8 mouse cellular contexts compared by ENCODE assay signal in genomic region chr8:70872643-70873363, GRCm38 (mm10). TPM values are rescaled to one million over a fixed set of nuclear protein-coding genes. Genes with fewer than 3 reads are reported as not detected.
DNase-seq lines count a peak whose midpoint lies in the region; ATAC-seq and TF ChIP-seq lines count a peak whose summit lies in the region.

No protein-coding gene starts in this region.

- WGBS in spleen, adult 2 months, result 5% methylated on average over 28 of the region's 31 CpGs
- WGBS in limb, embryonic 14.5 days, result 3% methylated on average over 28 of the region's 31 CpGs
- WGBS in stomach, embryonic 16.5 days, result 4% methylated on average over 31 of the region's 31 CpGs

- peaks cover 12% of the 10 kb centered on the region for H3K4me1 ChIP-seq in spleen, adult 2 months (ENCODE audit: control insufficient read depth, insufficient read depth, insufficient read length)
- peaks cover 9% of the 10 kb centered on the region for H3K4me1 ChIP-seq in limb, embryonic 14.5 days (ENCODE audit: control insufficient read depth, insufficient read depth, low read length)
- H3K4me1 ChIP-seq in stomach, embryonic 16.5 days (ENCODE audit: control insufficient read depth, insufficient read depth, low read length), result peaks cover 20% of the 10 kb centered on the region

- TF ChIP-seq POLR2A in spleen, adult 2 months (IDR thresholded peaks at IDR 0.05; ENCODE audit: low read depth, low read length), result no peak
- TF ChIP-seq POLR2A in limb, embryonic 14.5 days (IDR thresholded peaks at IDR 0.05; ENCODE audit: borderline replicate concordance, extremely low read depth, insufficient read depth, insufficient read length), result no peak

- peak overlapping the region; percentile 71 for H3K9ac ChIP-seq in limb, embryonic 14.5 days (ENCODE audit: low read depth, low read length, severe bottlenecking)
- peak overlapping the region; percentile 83 for H3K9ac ChIP-seq in stomach, embryonic 16.5 days (ENCODE audit: low read length)

- peak overlapping the region; percentile 75 for H3K4me3 ChIP-seq in spleen, adult 2 months (ENCODE audit: extremely low read depth, insufficient read depth, insufficient read length)
- peak overlapping the region; percentile 80 for H3K4me3 ChIP-seq in limb, embryonic 14.5 days (replicated peaks; ENCODE audit: low read length)
- H3K4me3 ChIP-seq in stomach, embryonic 16.5 days (replicated peaks; ENCODE audit: low read length), result peak overlapping the region; percentile 80

- no peaks in the 10 kb centered on the region for H3K27me3 ChIP-seq in spleen, adult 2 months (ENCODE audit: control insufficient read depth, insufficient read depth, low read length)
- H3K27me3 ChIP-seq in limb, embryonic 14.5 days (ENCODE audit: control insufficient read depth, insufficient read depth, low read length), result no peaks in the 10 kb centered on the region
- H3K27me3 ChIP-seq in stomach, embryonic 16.5 days (ENCODE audit: control insufficient read depth, insufficient read depth, low read length), result no peaks in the 10 kb centered on the region

- peak overlapping the region; percentile 94 for H3K4me2 ChIP-seq in limb, embryonic 14.5 days (replicated peaks; ENCODE audit: low read depth, low read length, severe bottlenecking)
- H3K4me2 ChIP-seq in stomach, embryonic 16.5 days (ENCODE audit: low read depth, low read length), result peak overlapping the region; percentile 78

- no peak for DNase-seq in cerebellum, postnatal 36 days
- no peak for DNase-seq in spleen, adult 2 months (ENCODE audit: low read depth in 1 of 2, low spot score in 2 of 2)
- no peak for DNase-seq in spleen, adult 12 weeks (ENCODE audit: low spot score)
- no peak for DNase-seq in limb, embryonic 14.5 days (ENCODE audit: low spot score)
- DNase-seq in thymus, adult 18-20 months, result no peak
- DNase-seq in cerebellum, postnatal 14 days, result no peak

- no peaks in the 10 kb centered on the region for H3K36me3 ChIP-seq in spleen, adult 2 months (ENCODE audit: control insufficient read depth, insufficient read depth, low read length)
- no peaks in the 10 kb centered on the region; the same call in 1 of the 2 replicates for H3K36me3 ChIP-seq in limb, embryonic 14.5 days (ENCODE audit: control insufficient read depth, insufficient read depth, low read length)
- peaks cover 5% of the 10 kb centered on the region; the same call in 1 of the 2 replicates for H3K36me3 ChIP-seq in stomach, embryonic 16.5 days (ENCODE audit: control insufficient read depth, insufficient read depth, low read length)

- ATAC-seq in cerebellum, adult (ENCODE audit: insufficient number of reproducible peaks, low FRiP score, low TSS enrichment), result 0 out of 2 replicates have a peak, but pooled peaks have one; percentile 2
- no peak for ATAC-seq in limb, embryonic 14.5 days (ENCODE audit: low FRiP score, low read depth)
- ATAC-seq in stomach, embryonic 16.5 days (ENCODE audit: insufficient read depth, low FRiP score), result no peak

- TF ChIP-seq CTCF in spleen, adult 2 months (IDR thresholded peaks at IDR 0.05; ENCODE audit: extremely low read depth, insufficient read depth, insufficient read length, insufficient replicate concordance), result no peak

- H3K27ac ChIP-seq in spleen, adult 2 months (ENCODE audit: insufficient read depth, low read length), result peak overlapping the region; percentile 69
- peak overlapping the region; percentile 91 for H3K27ac ChIP-seq in limb, embryonic 14.5 days (replicated peaks; ENCODE audit: low read depth, low read length)
- H3K27ac ChIP-seq in stomach, embryonic 16.5 days (ENCODE audit: low read length), result peak overlapping the region; percentile 78

- no peaks in the 10 kb centered on the region for H3K9me3 ChIP-seq in limb, embryonic 14.5 days (ENCODE audit: control insufficient read depth, low read length)
- no peaks in the 10 kb centered on the region for H3K9me3 ChIP-seq in stomach, embryonic 16.5 days (replicated peaks; ENCODE audit: control insufficient read depth, low read length)

RNA-seq across cellular contexts. Expression of gene Ccdc124, which starts 0.9 kb away (rescaled TPM):
- polyA plus RNA-seq in spleen, adult 2 months (2012; rRNA removed), result 26.5 and 34.9 TPM in 2 replicates
- polyA plus RNA-seq in limb, embryonic 14.5 days (2012; rRNA removed), result 49.2 and 58.9 TPM in 2 replicates
- 96.2 and 97.2 TPM in 2 replicates for polyA plus RNA-seq in limb, embryonic 14.5 days (2014; fragmentation: Nextera tagmentation; extraction: Ambion mirVana)
- 85.6 and 89.6 TPM in 2 replicates for polyA plus RNA-seq in stomach, embryonic 16.5 days (2015; fragmentation: Nextera tagmentation; extraction: Ambion mirVana)

RNA-seq across cellular contexts. Expression of gene Kcnn1, which starts 9.7 kb away (rescaled TPM):
- 0.65 and 1.1 TPM in 2 replicates for polyA plus RNA-seq in spleen, adult 2 months (2012; rRNA removed)
- polyA plus RNA-seq in limb, embryonic 14.5 days (2012; rRNA removed), result 9.1 and 11.2 TPM in 2 replicates
- polyA plus RNA-seq in limb, embryonic 14.5 days (2014; fragmentation: Nextera tagmentation; extraction: Ambion mirVana), result 2.5 and 3.0 TPM in 2 replicates
- 1.4 TPM in 2 replicates for polyA plus RNA-seq in stomach, embryonic 16.5 days (2015; fragmentation: Nextera tagmentation; extraction: Ambion mirVana)

RNA-seq across cellular contexts. Expression of gene Slc5a5, which starts 19.8 kb away (rescaled TPM):
- 1.0 and 1.1 TPM in 2 replicates for polyA plus RNA-seq in spleen, adult 2 months (2012; rRNA removed)
- polyA plus RNA-seq in limb, embryonic 14.5 days (2012; rRNA removed), result 1.4 and 1.9 TPM in 2 replicates
- 0.19 and 0.83 TPM in 2 replicates for polyA plus RNA-seq in limb, embryonic 14.5 days (2014; fragmentation: Nextera tagmentation; extraction: Ambion mirVana)
- polyA plus RNA-seq in stomach, embryonic 16.5 days (2015; fragmentation: Nextera tagmentation; extraction: Ambion mirVana), result 8.2 and 13.8 TPM in 2 replicates

RNA-seq across cellular contexts. Expression of gene Rpl18a, which starts 24.4 kb away (rescaled TPM):
- 7,043 and 8,184 TPM in 2 replicates for polyA plus RNA-seq in spleen, adult 2 months (2012; rRNA removed)
- polyA plus RNA-seq in limb, embryonic 14.5 days (2012; rRNA removed), result 5,343 and 6,042 TPM in 2 replicates
- 5,732 and 5,809 TPM in 2 replicates for polyA plus RNA-seq in limb, embryonic 14.5 days (2014; fragmentation: Nextera tagmentation; extraction: Ambion mirVana)
- 3,565 and 3,656 TPM in 2 replicates for polyA plus RNA-seq in stomach, embryonic 16.5 days (2015; fragmentation: Nextera tagmentation; extraction: Ambion mirVana)

RNA-seq across cellular contexts. Expression of gene Map1s, which starts 32.9 kb away (rescaled TPM):
- polyA plus RNA-seq in spleen, adult 2 months (2012; rRNA removed), result 62.2 and 95.7 TPM in 2 replicates
- polyA plus RNA-seq in limb, embryonic 14.5 days (2012; rRNA removed), result 63.7 and 96.8 TPM in 2 replicates
- 45.6 and 47.6 TPM in 2 replicates for polyA plus RNA-seq in limb, embryonic 14.5 days (2014; fragmentation: Nextera tagmentation; extraction: Ambion mirVana)
- polyA plus RNA-seq in stomach, embryonic 16.5 days (2015; fragmentation: Nextera tagmentation; extraction: Ambion mirVana), result 39.8 and 41.4 TPM in 2 replicates
